Mouse (Mus musculus): ENCODE measurements around the gene Gzmc.
"Not testable (repeated sequence)": the region's sequence is repeated elsewhere in the genome, so short reads cannot be mapped to it uniquely, and the experiment has no call there.

Gene Gzmc

GRCm38 (mm10) chr14:56234556-56234955 lies at the start of gene Gzmc:
TSS of gene Gzmc (minus strand) at chr14:56234656.
- no peak for DNase-seq (ENCODE audit: low read depth)

GRCm38 (mm10) chr14:56283816-56284215 lies 49.4 kb upstream of the Gzmc start:
- no peak for DNase-seq (ENCODE audit: low read depth)

GRCm38 (mm10) chr14:56281090-56281489 lies 46.6 kb upstream of the Gzmc start:
- no peak for DNase-seq (ENCODE audit: low read depth)

- not testable (repeated sequence) for DNase-seq (ENCODE audit: low read depth)
Measured at GRCm38 (mm10) chr14:56278691-56279090, 44.2 kb upstream of the Gzmc start.

GRCm38 (mm10) chr14:56276096-56276495 lies 41.6 kb upstream of the Gzmc start:
- not testable (repeated sequence) for DNase-seq (ENCODE audit: low read depth)

GRCm38 (mm10) chr14:56266109-56266508 lies 31.7 kb upstream of the Gzmc start:
- DNase-seq (ENCODE audit: low read depth) = no peak

- DNase-seq (ENCODE audit: low read depth) = no peak
Measured at GRCm38 (mm10) chr14:56262153-56262552, 27.7 kb upstream of the Gzmc start, which contains the start of gene Gzmb. TSS of gene Gzmb (minus strand) at chr14:56262260.

GRCm38 (mm10) chr14:56240409-56240808 lies 6.0 kb upstream of the Gzmc start:
- DNase-seq (ENCODE audit: low read depth) = no peak

- no peak for DNase-seq (ENCODE audit: low read depth)
Measured at GRCm38 (mm10) chr14:56211317-56211716, 23.1 kb downstream of the Gzmc start, which contains the start of gene Gzmf. TSS of gene Gzmf (minus strand) at chr14:56211417.

GRCm38 (mm10) chr14:56205613-56206012 lies 28.8 kb downstream of the Gzmc start:
- no peak for DNase-seq (ENCODE audit: low read depth)

GRCm38 (mm10) chr14:56205021-56205420 lies 29.4 kb downstream of the Gzmc start:
- peak; percentile 25 for DNase-seq (ENCODE audit: low read depth)

GRCm38 (mm10) chr14:56203975-56204374 lies 30.5 kb downstream of the Gzmc start:
- DNase-seq (ENCODE audit: low read depth) = peak; percentile 44

GRCm38 (mm10) chr14:56186946-56187345 lies 47.5 kb downstream of the Gzmc start:
- DNase-seq (ENCODE audit: low read depth) = no peak

GRCm38 (mm10) chr14:56186521-56186920 lies 47.9 kb downstream of the Gzmc start:
- no peak for DNase-seq (ENCODE audit: low read depth)

Data from c-Kit-positive CD71-negative TER-119-negative erythroid progenitor cells, embryonic 14.5 days (primary cell).